Comparison of ENCODE assay signal across 8 mouse cellular contexts in genomic region chr9:7050588-7050987, GRCm38 (mm10).
DNase-seq lines count a peak whose midpoint lies in the region; ATAC-seq and TF ChIP-seq lines count a peak whose summit lies in the region.

No protein-coding gene starts in this region.

- TF ChIP-seq CTCF in lung, postnatal 0 days (IDR thresholded peaks at IDR 0.05): peak; percentile 46
- no peak for TF ChIP-seq CTCF in lung, adult 2 months (IDR thresholded peaks at IDR 0.05; ENCODE audit: insufficient read depth, low read length)

- H3K9ac ChIP-seq in forebrain, embryonic 16.5 days (replicated peaks; ENCODE audit: low read depth, low read length): no peak overlapping the region
- H3K9ac ChIP-seq in lung, postnatal 0 days (replicated peaks; ENCODE audit: low read depth): no peak overlapping the region

- no peak overlapping the region for H3K27ac ChIP-seq in forebrain, embryonic 10.5 days
- H3K27ac ChIP-seq in forebrain, embryonic 16.5 days (ENCODE audit: low read length): no peak overlapping the region
- H3K27ac ChIP-seq in lung, postnatal 0 days (ENCODE audit: low read length): no peak overlapping the region
- H3K27ac ChIP-seq in limb, embryonic 10.5 days: no peak overlapping the region

- no peaks in the 10 kb centered on the region for H3K27me3 ChIP-seq in forebrain, embryonic 10.5 days (ENCODE audit: poor library complexity, severe bottlenecking)
- no peaks in the 10 kb centered on the region for H3K27me3 ChIP-seq in forebrain, embryonic 16.5 days (replicated peaks; ENCODE audit: control insufficient read depth, insufficient read depth, low read length)
- no peaks in the 10 kb centered on the region for H3K27me3 ChIP-seq in lung, postnatal 0 days (replicated peaks; ENCODE audit: insufficient read depth, low read length)
- no peaks in the 10 kb centered on the region for H3K27me3 ChIP-seq in limb, embryonic 10.5 days (ENCODE audit: low read depth, poor library complexity, severe bottlenecking)

- H3K4me2 ChIP-seq in forebrain, embryonic 16.5 days (ENCODE audit: low read length): no peak overlapping the region
- H3K4me2 ChIP-seq in lung, postnatal 0 days (replicated peaks; ENCODE audit: low read depth, low read length): no peak overlapping the region

- peaks cover 47% of the 10 kb centered on the region for H3K36me3 ChIP-seq in forebrain, embryonic 10.5 days (replicated peaks)
- H3K36me3 ChIP-seq in forebrain, embryonic 16.5 days (ENCODE audit: control insufficient read depth, insufficient read depth): peaks cover 6% of the 10 kb centered on the region; the same call in 1 of the 2 replicates
- H3K36me3 ChIP-seq in lung, postnatal 0 days (ENCODE audit: insufficient read depth, low read length): no peaks in the 10 kb centered on the region
- peaks cover 29% of the 10 kb centered on the region for H3K36me3 ChIP-seq in limb, embryonic 10.5 days

- peak; percentile 27 for DNase-seq in forebrain, embryonic 10.5 days (ENCODE audit: extremely low spot score, low spot score)
- no peak for DNase-seq in lung, postnatal 0 days (ENCODE audit: low spot score)
- DNase-seq in lung, adult 2 months: no peak
- DNase-seq in cerebellum, postnatal 14 days: peak; percentile 54 to 68
- DNase-seq in limb, embryonic 10.5 days (ENCODE audit: low spot score): peak; percentile 33
- DNase-seq in thymus, postnatal 25 days: peak; percentile 51
- no peak for DNase-seq in urinary bladder, adult 2 months (ENCODE audit: low spot score)

- no peak overlapping the region for H3K4me3 ChIP-seq in forebrain, embryonic 10.5 days
- H3K4me3 ChIP-seq in forebrain, embryonic 16.5 days (replicated peaks; ENCODE audit: low read length): no peak overlapping the region
- H3K4me3 ChIP-seq in lung, postnatal 0 days (ENCODE audit: low read depth, low read length): no peak overlapping the region
- no peak overlapping the region for H3K4me3 ChIP-seq in lung, adult 2 months (replicated peaks; ENCODE audit: extremely low read depth, low read depth, low read length)
- H3K4me3 ChIP-seq in limb, embryonic 10.5 days: no peak overlapping the region

- 85% methylated on average over 3 of the region's 3 CpGs for WGBS in forebrain, embryonic 10.5 days
- WGBS in forebrain, embryonic 16.5 days: 76% methylated on average over 3 of the region's 3 CpGs
- WGBS in lung, postnatal 0 days: 73% methylated on average over 3 of the region's 3 CpGs
- 73% methylated on average over 3 of the region's 3 CpGs for WGBS in lung, adult 2 months
- WGBS in limb, embryonic 10.5 days: 80% methylated on average over 3 of the region's 3 CpGs

- no peaks in the 10 kb centered on the region for H3K9me3 ChIP-seq in forebrain, embryonic 10.5 days
- H3K9me3 ChIP-seq in forebrain, embryonic 16.5 days (ENCODE audit: control insufficient read depth, low read length): no peaks in the 10 kb centered on the region
- no peaks in the 10 kb centered on the region for H3K9me3 ChIP-seq in lung, postnatal 0 days (ENCODE audit: low read length)
- H3K9me3 ChIP-seq in limb, embryonic 10.5 days (replicated peaks): no peaks in the 10 kb centered on the region

- no peak for TF ChIP-seq EP300 in lung, postnatal 0 days (IDR thresholded peaks at IDR 0.05)

- TF ChIP-seq POLR2A in lung, adult 2 months (IDR thresholded peaks at IDR 0.05; ENCODE audit: borderline replicate concordance, extremely low read depth, low read depth, low read length): no peak

- ATAC-seq in forebrain, embryonic 16.5 days: no peak
- ATAC-seq in lung, postnatal 0 days: no peak

- H3K4me1 ChIP-seq in forebrain, embryonic 10.5 days: no peaks in the 10 kb centered on the region
- no peaks in the 10 kb centered on the region for H3K4me1 ChIP-seq in forebrain, embryonic 16.5 days (replicated peaks; ENCODE audit: control insufficient read depth, insufficient read depth, low read length)
- no peaks in the 10 kb centered on the region for H3K4me1 ChIP-seq in lung, postnatal 0 days (ENCODE audit: insufficient read depth, low read depth, low read length)
- no peaks in the 10 kb centered on the region for H3K4me1 ChIP-seq in lung, adult 2 months (ENCODE audit: control insufficient read depth, insufficient read depth, low read length)
- no peaks in the 10 kb centered on the region for H3K4me1 ChIP-seq in limb, embryonic 10.5 days

Comparison
In these comparisons a context has a peak if more than half of its experiments do, and no peak if none do; other contexts are left out.
1. DNase-seq: peak in forebrain, embryonic 10.5 days (single experiment), cerebellum, postnatal 14 days (2 of 2), limb, embryonic 10.5 days (single experiment) and thymus, postnatal 25 days (single experiment); none in lung, postnatal 0 days (single experiment), lung, adult 2 months (single experiment) and urinary bladder, adult 2 months (single experiment).